Mouse (Mus musculus): ENCODE data around the gene Hpse. TPM values are rescaled to one million over a fixed set of nuclear protein-coding genes. Genes with fewer than 3 reads are reported as not detected.
A peak's percentile ranks its signal among the peaks of the same experiment; 100 is the strongest.

Gene Hpse
- polyA plus RNA-seq, 1 experiment = 1.2 TPM

DNA sequence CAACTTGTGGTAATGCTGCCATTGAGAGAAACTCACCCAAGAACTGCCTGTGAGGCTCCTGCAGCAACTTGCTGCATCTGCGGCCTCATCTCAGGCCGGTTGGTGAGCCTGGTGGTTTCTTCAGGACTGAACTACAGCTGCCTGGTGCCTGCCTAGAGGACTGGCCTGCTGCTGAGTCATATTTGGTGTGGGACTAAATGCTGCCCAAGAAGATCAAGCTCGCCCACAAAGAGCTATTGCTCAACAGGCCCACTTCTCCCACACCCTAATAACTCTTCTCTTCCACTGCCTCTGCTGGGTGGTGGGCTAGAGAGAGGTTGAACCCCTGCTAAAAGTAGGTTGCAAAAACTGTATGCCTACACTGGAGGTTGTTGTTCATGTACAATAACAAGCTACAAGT, 17.2 kb downstream of the Hpse start:
- TF ChIP-seq CTCF (IDR thresholded peaks at IDR 0.05; ENCODE audit: extremely low read depth, insufficient read depth, low read length) = no peak
- TF ChIP-seq POLR2A (IDR thresholded peaks at IDR 0.05; ENCODE audit: extremely low read depth, insufficient read depth, low read length) = no peak
- no peak overlapping the region for H3K27ac ChIP-seq (ENCODE audit: insufficient read depth, low read length)
- no peaks in the 10 kb centered on the region for H3K4me1 ChIP-seq (ENCODE audit: control insufficient read depth, insufficient read depth, low read length)
- no peak overlapping the region for H3K4me3 ChIP-seq (ENCODE audit: insufficient read depth, low read length)

DNA sequence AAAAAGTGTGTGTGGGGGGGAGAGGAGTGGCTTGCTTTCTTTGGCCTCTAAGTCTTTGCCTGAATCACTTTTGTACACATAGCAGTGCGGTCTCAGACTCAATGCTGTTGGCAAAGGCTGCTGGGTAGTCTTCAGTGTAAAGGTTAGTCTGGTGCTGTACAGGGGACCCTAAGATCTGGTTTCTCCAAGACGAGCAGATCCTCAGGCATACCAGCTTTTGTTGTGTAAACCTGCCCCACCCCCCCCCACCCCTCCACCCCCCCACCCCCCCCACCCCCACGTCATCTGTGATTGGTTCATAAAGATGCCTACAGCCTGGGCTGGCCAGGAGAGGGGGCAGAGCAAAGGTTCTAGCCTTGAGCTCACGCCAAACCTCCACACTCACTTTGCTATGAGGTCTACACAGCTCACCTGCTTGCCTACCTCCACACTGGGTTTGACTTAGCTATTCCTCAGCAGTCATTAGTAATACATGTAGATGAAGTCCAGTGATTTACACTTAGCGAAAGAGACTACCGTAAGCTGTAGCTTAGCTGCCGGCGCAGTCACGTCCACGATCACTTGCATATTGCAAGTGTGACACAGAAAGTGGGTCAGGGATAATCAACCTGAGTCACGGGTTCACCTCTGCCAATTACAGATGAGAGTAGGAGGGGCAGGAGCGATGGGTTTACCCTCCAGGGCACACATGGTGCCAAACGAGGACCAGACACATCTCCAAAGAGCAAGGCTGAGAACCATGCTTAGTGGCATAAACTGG, 18.5 kb downstream of the Hpse start:
- no peak overlapping the region for H3K4me3 ChIP-seq (ENCODE audit: insufficient read depth, low read length)
- TF ChIP-seq POLR2A (IDR thresholded peaks at IDR 0.05; ENCODE audit: extremely low read depth, insufficient read depth, low read length) (no peak), CTCF (IDR thresholded peaks at IDR 0.05; ENCODE audit: extremely low read depth, insufficient read depth, low read length) (no peak)
- H3K4me1 ChIP-seq (ENCODE audit: control insufficient read depth, insufficient read depth, low read length) = no peaks in the 10 kb centered on the region
- H3K27ac ChIP-seq (ENCODE audit: insufficient read depth, low read length) = no peak overlapping the region

DNA sequence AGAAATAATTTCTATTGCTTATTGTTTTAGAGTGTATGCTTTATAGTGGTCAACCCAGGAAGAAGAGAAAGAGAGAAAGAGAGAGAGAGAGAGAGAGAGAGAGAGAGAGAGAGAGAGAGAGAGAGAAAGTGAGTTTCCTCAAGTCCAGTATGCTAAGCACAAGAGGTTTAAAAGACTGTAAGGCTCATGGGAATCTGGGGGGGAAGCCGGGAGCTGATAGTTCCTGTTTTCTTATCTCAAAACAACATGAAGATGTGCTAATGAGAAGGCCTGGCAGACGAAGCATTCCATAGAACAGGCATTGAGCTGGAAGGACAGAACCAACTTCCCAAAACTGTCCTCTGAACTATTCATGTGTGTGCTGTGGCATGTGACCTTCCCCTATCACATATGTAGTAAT, 21.6 kb downstream of the Hpse start:
- H3K4me3 ChIP-seq (ENCODE audit: insufficient read depth, low read length) = no peak overlapping the region
- TF ChIP-seq CTCF (IDR thresholded peaks at IDR 0.05; ENCODE audit: extremely low read depth, insufficient read depth, low read length) (no peak), POLR2A (IDR thresholded peaks at IDR 0.05; ENCODE audit: extremely low read depth, insufficient read depth, low read length) (no peak)
- H3K27ac ChIP-seq (ENCODE audit: insufficient read depth, low read length) = no peak overlapping the region
- H3K4me1 ChIP-seq (ENCODE audit: control insufficient read depth, insufficient read depth, low read length) = no peaks in the 10 kb centered on the region

DNA sequence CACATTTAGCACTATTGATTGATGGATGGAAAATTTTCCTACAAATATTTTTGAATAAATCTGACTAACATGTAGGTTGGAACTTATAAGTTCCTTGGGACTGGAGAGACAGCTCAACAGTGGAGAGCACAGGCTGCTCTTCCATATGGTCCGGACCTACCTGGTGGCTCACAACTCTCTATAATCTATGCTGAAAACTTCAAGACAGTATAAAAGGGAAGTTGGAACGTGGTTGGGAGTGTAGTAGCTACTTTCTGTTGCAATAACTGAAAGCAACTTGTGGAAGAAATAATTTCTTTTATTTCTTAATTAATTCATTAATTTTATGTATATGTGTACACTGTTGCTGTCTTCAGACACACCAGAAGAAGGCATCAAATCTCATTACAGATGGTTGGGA, 22.1 kb downstream of the Hpse start:
- Histone ChIP-seq H3K4me3 (ENCODE audit: insufficient read depth, low read length) (no peak overlapping the region), H3K27ac (ENCODE audit: insufficient read depth, low read length) (no peak overlapping the region), H3K4me1 (ENCODE audit: control insufficient read depth, insufficient read depth, low read length) (no peaks in the 10 kb centered on the region)
- no peak for TF ChIP-seq CTCF (IDR thresholded peaks at IDR 0.05; ENCODE audit: extremely low read depth, insufficient read depth, low read length)
- no peak for TF ChIP-seq POLR2A (IDR thresholded peaks at IDR 0.05; ENCODE audit: extremely low read depth, insufficient read depth, low read length)

DNA sequence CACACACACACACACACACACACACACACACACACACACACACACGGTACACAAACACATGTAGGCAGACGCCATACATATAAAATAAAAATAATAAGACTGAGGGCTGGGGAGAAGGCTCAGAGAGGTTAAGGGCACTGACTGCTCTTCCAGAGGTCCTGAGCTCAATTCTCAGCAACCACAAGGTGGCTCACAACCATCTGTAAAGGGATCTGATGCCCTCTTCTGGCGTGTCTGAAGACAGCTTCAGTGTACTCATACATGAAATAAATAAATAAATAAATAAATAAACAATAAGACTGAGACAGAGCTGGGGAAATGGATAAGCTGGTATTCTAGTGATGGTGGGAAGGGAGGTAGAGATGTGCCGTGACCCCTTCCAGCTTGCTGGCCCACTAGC, 33.9 kb downstream of the Hpse start:
- no peak overlapping the region for H3K27ac ChIP-seq (ENCODE audit: insufficient read depth, low read length)
- no peak for TF ChIP-seq POLR2A (IDR thresholded peaks at IDR 0.05; ENCODE audit: extremely low read depth, insufficient read depth, low read length)
- no peak for TF ChIP-seq CTCF (IDR thresholded peaks at IDR 0.05; ENCODE audit: extremely low read depth, insufficient read depth, low read length)
- no peaks in the 10 kb centered on the region for H3K4me1 ChIP-seq (ENCODE audit: control insufficient read depth, insufficient read depth, low read length)

DNA sequence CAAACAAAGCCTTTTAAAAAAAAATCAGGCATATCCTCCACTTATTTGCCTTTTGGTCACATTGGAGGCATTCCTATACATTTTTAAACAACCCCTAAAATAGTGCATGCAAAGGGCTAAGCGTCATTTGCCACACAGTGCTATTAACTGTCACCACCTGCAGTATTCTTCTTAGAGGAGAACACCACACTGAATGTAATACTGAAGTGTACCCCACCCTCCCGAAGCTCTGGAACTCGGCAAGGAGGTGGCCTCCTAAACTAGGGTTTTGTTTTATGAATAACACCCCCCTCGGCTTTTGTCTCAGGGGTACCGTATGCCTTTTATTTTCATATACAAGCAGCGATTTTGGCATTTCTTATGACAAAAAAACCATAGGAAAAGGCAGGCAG, 39.0 kb downstream of the Hpse start:
- Histone ChIP-seq H3K4me3 (ENCODE audit: insufficient read depth, low read length) (no peak overlapping the region), H3K4me1 (ENCODE audit: control insufficient read depth, insufficient read depth, low read length) (no peaks in the 10 kb centered on the region), H3K27ac (ENCODE audit: insufficient read depth, low read length) (no peak overlapping the region)
- no peak for TF ChIP-seq CTCF (IDR thresholded peaks at IDR 0.05; ENCODE audit: extremely low read depth, insufficient read depth, low read length)
- no peak for TF ChIP-seq POLR2A (IDR thresholded peaks at IDR 0.05; ENCODE audit: extremely low read depth, insufficient read depth, low read length)

More for the DNA sequence above, 33.9 kb downstream of the Hpse start:
- H3K4me3 ChIP-seq (ENCODE audit: insufficient read depth, low read length) = no peak overlapping the region

DNA sequence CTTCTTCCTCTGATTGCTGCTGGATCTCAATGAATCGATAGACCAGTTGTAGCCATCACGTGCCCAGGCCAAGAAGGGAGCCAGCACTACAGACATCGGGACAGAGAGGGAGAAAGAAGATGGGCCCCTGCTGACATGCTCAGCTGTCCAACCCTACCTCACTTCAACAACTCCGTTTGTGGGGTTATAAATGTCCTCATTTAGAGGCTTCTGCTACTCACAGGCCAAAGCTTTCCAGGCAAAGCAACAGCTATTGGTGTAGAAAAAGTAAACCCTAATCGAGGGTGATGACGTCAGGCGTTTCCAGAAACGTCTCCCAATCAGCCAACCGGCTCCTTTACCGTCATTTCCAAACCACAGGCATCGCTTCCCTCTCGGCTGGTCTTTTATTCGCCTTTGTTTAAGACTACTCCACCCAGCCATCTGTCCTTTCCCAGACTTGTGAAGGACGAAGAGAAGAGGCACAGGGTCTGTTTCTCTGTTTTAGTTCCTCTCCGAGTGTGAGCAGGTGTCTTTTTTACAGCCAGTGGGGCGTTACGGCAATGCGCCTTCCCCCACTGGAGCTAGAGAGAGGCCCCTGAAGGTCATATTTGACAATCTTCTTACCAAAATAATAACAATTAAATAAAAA, 39.5 kb downstream of the Hpse start:
- TF ChIP-seq POLR2A (IDR thresholded peaks at IDR 0.05; ENCODE audit: extremely low read depth, insufficient read depth, low read length) (no peak), CTCF (IDR thresholded peaks at IDR 0.05; ENCODE audit: extremely low read depth, insufficient read depth, low read length) (no peak)
- Histone ChIP-seq H3K4me1 (ENCODE audit: control insufficient read depth, insufficient read depth, low read length) (no peaks in the 10 kb centered on the region), H3K4me3 (ENCODE audit: insufficient read depth, low read length) (no peak overlapping the region), H3K27ac (ENCODE audit: insufficient read depth, low read length) (no peak overlapping the region)

DNA sequence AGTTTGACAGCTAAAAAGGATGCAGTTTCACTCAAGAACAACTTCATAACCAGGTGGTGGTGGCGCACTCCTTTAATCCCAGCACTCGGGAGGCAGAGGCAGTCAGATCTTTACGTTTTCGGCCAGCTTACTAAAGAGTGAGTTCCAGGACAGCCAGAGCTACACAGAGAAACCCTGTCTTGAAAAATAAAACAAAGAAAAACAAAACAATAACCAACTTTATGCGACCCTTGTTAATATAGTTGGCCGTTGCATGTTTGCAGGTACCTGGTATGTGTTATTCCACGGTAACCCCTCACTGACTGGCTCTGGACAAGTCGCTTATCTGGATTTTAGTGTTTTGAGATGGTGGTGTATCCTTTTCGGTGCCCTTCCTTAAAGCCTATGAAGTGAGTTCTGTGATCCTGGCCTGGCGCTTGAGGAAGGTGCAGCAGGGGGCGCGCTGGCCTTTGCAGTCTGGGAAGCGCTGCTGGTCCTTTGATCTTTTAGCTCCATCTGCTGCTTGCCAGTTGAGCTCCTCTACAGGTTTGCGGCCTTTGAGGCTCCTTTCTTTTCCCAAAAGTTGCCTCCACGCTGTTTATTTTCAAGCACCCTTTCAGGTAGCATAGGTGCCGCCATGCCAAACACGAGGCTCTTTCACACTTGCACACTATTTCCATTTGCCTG, 44.7 kb downstream of the Hpse start, which contains the start of gene Coq2:
TSS of gene Coq2 (minus strand) at position 430 of the 666 bp plus-strand sequence.
- Histone ChIP-seq H3K4me3 (ENCODE audit: insufficient read depth, low read length) (peak within 1 kb of the TSS; percentile 74), H3K27ac (ENCODE audit: insufficient read depth, low read length) (no peak within 1 kb of the TSS; the same call in 1 of the 2 replicates), H3K4me1 (ENCODE audit: control insufficient read depth, insufficient read depth, low read length) (no peaks in the 10 kb centered on the region)
- TF ChIP-seq CTCF (IDR thresholded peaks at IDR 0.05; ENCODE audit: extremely low read depth, insufficient read depth, low read length) = peak; percentile 65
- no peak for TF ChIP-seq POLR2A (IDR thresholded peaks at IDR 0.05; ENCODE audit: extremely low read depth, insufficient read depth, low read length)

DNA sequence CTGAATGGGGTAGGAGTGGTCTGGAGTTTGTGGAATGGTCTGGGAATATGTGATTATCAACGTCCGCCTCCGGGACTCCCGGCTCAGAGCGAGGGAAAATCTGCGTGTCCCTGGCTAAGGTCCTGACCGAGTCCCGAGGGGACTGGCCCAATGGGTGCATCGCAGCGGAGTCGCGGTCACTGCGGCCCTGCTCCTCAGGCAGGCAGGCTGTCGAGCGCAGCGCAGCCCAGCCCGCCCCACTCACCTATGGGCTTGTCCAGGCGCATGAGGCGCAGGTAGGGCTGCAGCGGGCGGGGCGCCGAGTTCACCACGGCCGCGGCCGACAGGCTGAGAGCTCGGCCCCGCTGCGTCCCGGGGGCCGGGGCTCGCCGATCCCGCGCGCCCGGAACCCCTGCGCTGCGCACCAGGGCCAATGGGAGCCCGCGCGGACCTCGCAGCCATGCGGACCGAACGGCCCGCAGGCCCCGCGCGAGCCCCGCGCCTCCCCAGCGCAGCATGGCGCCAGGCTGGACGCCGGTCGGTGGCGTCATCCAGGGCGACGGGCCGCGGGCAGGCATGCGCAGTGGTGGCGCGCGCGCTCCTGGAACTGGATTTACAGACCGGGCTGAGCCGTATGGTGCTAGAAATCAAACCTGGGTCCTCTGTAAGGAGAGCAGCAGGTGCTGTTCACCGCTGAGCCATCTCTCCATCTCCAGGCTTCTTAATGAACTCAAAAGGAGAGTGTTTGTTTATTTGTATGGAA, 45.6 kb downstream of the Hpse start:
- TF ChIP-seq POLR2A (IDR thresholded peaks at IDR 0.05; ENCODE audit: extremely low read depth, insufficient read depth, low read length) (peak; percentile 51; the same call in 1 of the 2 replicates), CTCF (IDR thresholded peaks at IDR 0.05; ENCODE audit: extremely low read depth, insufficient read depth, low read length) (no peak)
- no peaks in the 10 kb centered on the region for H3K4me1 ChIP-seq (ENCODE audit: control insufficient read depth, insufficient read depth, low read length)
- H3K4me3 ChIP-seq (ENCODE audit: insufficient read depth, low read length) = peak overlapping the region; percentile 74
- H3K27ac ChIP-seq (ENCODE audit: insufficient read depth, low read length) = no peak overlapping the region; the same call in 1 of the 2 replicates

All from cortical plate, adult 2 months (tissue).